Mouse (Mus musculus) activated CD4-positive, CD25-positive, alpha-beta regulatory T cell (primary cell): ENCODE measurements around the gene Gm21961. TPM values are rescaled to one million over a fixed set of nuclear protein-coding genes. Genes with fewer than 3 reads are reported as not detected.

ENCODE experiments used
- polyA plus RNA-seq, 2 experiments: library from polyadenylated mRNA; unstranded; fragments of 100-300 nt; shearing (Covaris generic); gene quantifications; one replicate each; pipeline ENCODE4 v1.2.1; 2017

Gene Gm21961
- polyA plus RNA-seq: not detected

GRCm38 (mm10) chr15:65014804-65015203 is at the start of gene Gm21961:
Gene Gm21961 (minus strand): TSS chr15:65014904.

Other genes starting within 250 kb of the Gm21961 start
- not detected for gene Gm21798, start 197.2 kb downstream of the Gm21961 start, polyA plus RNA-seq